Mouse (Mus musculus) embryonic fibroblast, embryonic 13.5 days (primary cell): ENCODE results near the gene Gpd1l.

ENCODE experiments used
- CTCF ChIP-seq: IDR thresholded peaks from 2 replicates; pipeline ENCODE4 v1.5.1; 2011; ENCODE audit warnings: mild to moderate bottlenecking, control low read depth, low read length, moderate library complexity, borderline replicate concordance; ENCODE audit not compliant: insufficient read depth
- POLR2A ChIP-seq: IDR thresholded peaks from 2 replicates; pipeline ENCODE4 v1.6.1; 2011; ENCODE audit warnings: low read depth, mild to moderate bottlenecking, control low read depth, low read length, moderate library complexity

DNA sequence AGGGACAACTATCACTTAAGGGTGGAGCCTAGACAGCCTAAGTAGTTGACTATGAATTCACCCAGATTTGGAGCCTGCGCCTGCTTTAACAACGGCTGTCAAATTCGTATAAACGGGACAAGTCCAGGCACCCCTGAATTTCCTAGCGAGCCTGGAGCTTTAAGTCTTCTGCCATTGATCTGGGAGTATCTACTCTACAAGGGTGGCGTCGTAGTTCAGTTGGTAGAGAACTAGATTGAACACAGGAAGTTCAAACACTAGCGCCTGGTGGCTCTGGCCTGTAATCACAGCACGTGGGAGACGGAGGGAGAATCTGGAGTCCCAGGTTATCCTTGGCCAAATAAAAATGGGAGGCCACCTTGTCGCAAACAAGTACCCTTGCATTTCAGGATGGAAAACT lies 444 bp upstream of the Gpd1l start:
- no peak for TF ChIP-seq CTCF
- TF ChIP-seq POLR2A = no peak
